Mouse (Mus musculus) intestine, postnatal 0 days (tissue): ENCODE results near the gene Cx3cr1. TPM values are rescaled to one million over a fixed set of nuclear protein-coding genes. Genes with fewer than 3 reads are reported as not detected.

Experiments
- ATAC-seq: fragments of 200-750 bp; cut with Nextera tagmentation; 2 replicates; pipeline ENCODE4 v1.8.0; 2017; ENCODE audit warnings: mild to moderate bottlenecking, moderate TSS enrichment, moderate library complexity
- H3K27ac ChIP-seq: fragments of 300-500 bp; sonication (generic); 2 replicates; pipeline ENCODE4 v1.5.1; 2014; ENCODE audit warnings: mild to moderate bottlenecking, low read depth, low read length, moderate library complexity
- H3K27me3 ChIP-seq: fragments of 300-500 bp; sonication (generic); replicated peaks from 2 replicates; pipeline ENCODE4 v1.6.1; 2014; ENCODE audit warnings: low read length, mixed read lengths; ENCODE audit not compliant: control insufficient read depth, insufficient read depth
- H3K36me3 ChIP-seq: fragments of 300-500 bp; sonication (generic); 2 replicates; pipeline ENCODE4 v1.6.1; 2014; ENCODE audit warnings: mild to moderate bottlenecking, moderate library complexity; ENCODE audit not compliant: control insufficient read depth, insufficient read depth
- H3K4me1 ChIP-seq: fragments of 300-500 bp; sonication (generic); replicated peaks from 2 replicates; pipeline ENCODE4 v1.6.1; 2014; ENCODE audit warnings: antibody characterized with exemption, low read length, mixed read lengths; ENCODE audit not compliant: control insufficient read depth, insufficient read depth
- H3K4me2 ChIP-seq: fragments of 300-500 bp; sonication (generic); replicated peaks from 2 replicates; pipeline ENCODE4 v1.6.1; 2014; ENCODE audit warnings: low read depth, mild to moderate bottlenecking, moderate library complexity
- H3K4me3 ChIP-seq: fragments of 300-500 bp; sonication (generic); 2 replicates; pipeline ENCODE4 v1.5.1; 2014; ENCODE audit warnings: low read depth, low read length
- H3K9ac ChIP-seq: fragments of 300-500 bp; sonication (generic); 2 replicates; pipeline ENCODE4 v1.6.1; 2014; ENCODE audit warnings: mild to moderate bottlenecking, low read depth, low read length
- H3K9me3 ChIP-seq: fragments of 300-500 bp; sonication (generic); 2 replicates; pipeline ENCODE4 v1.6.1; 2016; ENCODE audit warnings: mixed run types; ENCODE audit not compliant: control insufficient read depth
- CTCF ChIP-seq: sonication (generic); IDR thresholded peaks from 2 replicates; pipeline ENCODE4 v1.5.1; 2016; ENCODE audit warnings: low read depth, mild to moderate bottlenecking, control low read depth, antibody characterized with exemption, moderate library complexity
- WGBS: fragments of 180-500 bp; shearing (Covaris S2); extraction: QIAGEN DNeasy Blood & Tissue Kit; methylation state at CpG from one replicate; pipeline ENCODE4 v1.1.7; 2014; 5-methylcytosine and 5-hydroxymethylcytosine counted together
- polyA plus RNA-seq: library from polyadenylated mRNA; unstranded; fragments of >200 nt; fragmentation: Nextera tagmentation; extraction: Ambion mirVana; gene quantifications from 2 replicates; pipeline ENCODE4 v1.2.1, GENCODE M21; 2015

The Cx3cr1 gene
- polyA plus RNA-seq, 1 experiment from 2014 or later, result 5.4 TPM

- Histone ChIP-seq H3K4me3 (peak overlapping the region; percentile 86), H3K36me3 (no peaks in the 10 kb centered on the region), H3K4me2 (peak overlapping the region; percentile 94), H3K9me3 (no peaks in the 10 kb centered on the region), H3K27ac (peak overlapping the region; percentile 84), H3K9ac (peak overlapping the region; percentile 88), H3K27me3 (no peaks in the 10 kb centered on the region), H3K4me1 (peaks cover 18% of the 10 kb centered on the region)
- ATAC-seq, result peak; percentile 84
- 2% methylated on average over 63 of the region's 79 CpGs for WGBS
- TF ChIP-seq CTCF, result no peak
Observed at GRCm38 (mm10) chr9:119983585-119984535, 85.8 kb downstream of the Cx3cr1 start.

- peak; percentile 4; the same call in 1 of the 2 replicates for ATAC-seq
- peak overlapping the region; percentile 86 for H3K4me3 ChIP-seq
- WGBS, result under 1% methylated on average over 44 of the region's 48 CpGs
- H3K4me2 ChIP-seq, result peak overlapping the region; percentile 94
- H3K4me1 ChIP-seq, result peaks cover 18% of the 10 kb centered on the region
- no peaks in the 10 kb centered on the region for H3K27me3 ChIP-seq
- no peaks in the 10 kb centered on the region for H3K9me3 ChIP-seq
- peak overlapping the region; percentile 88 for H3K9ac ChIP-seq
- no peaks in the 10 kb centered on the region for H3K36me3 ChIP-seq
- TF ChIP-seq CTCF, result no peak
- H3K27ac ChIP-seq, result peak overlapping the region; percentile 84
Observed at GRCm38 (mm10) chr9:119982956-119983551, 86.6 kb downstream of the Cx3cr1 start.

GRCm38 (mm10) chr9:119982241-119982811 is 87.4 kb downstream of the Cx3cr1 start:
- Histone ChIP-seq H3K9ac (peak overlapping the region; percentile 88), H3K4me2 (peak overlapping the region; percentile 94)
- TF ChIP-seq CTCF, result peak; percentile 71

GRCm38 (mm10) chr9:119981183-119982179 is 88.2 kb downstream of the Cx3cr1 start:
- H3K4me1 ChIP-seq, result peaks cover 18% of the 10 kb centered on the region
- 0 out of 2 replicates have a peak, but pooled peaks have one; percentile 14 for TF ChIP-seq CTCF
- peak overlapping the region; percentile 86 for H3K4me3 ChIP-seq
- H3K9ac ChIP-seq, result peak overlapping the region; percentile 42
- H3K27me3 ChIP-seq, result no peaks in the 10 kb centered on the region
- WGBS, result 1% methylated on average over 16 of the region's 16 CpGs
- peak; percentile 38 for ATAC-seq
- H3K4me2 ChIP-seq, result peak overlapping the region; percentile 94
- no peaks in the 10 kb centered on the region; the same call in 1 of the 2 replicates for H3K36me3 ChIP-seq
- no peaks in the 10 kb centered on the region for H3K9me3 ChIP-seq
- H3K27ac ChIP-seq, result peak overlapping the region; percentile 90

More at GRCm38 (mm10) chr9:119982241-119982811, 87.4 kb downstream of the Cx3cr1 start:
- H3K9me3 ChIP-seq, result no peaks in the 10 kb centered on the region
- H3K36me3 ChIP-seq, result no peaks in the 10 kb centered on the region
- H3K27ac ChIP-seq, result peak overlapping the region; percentile 84
- WGBS, result 2% methylated on average over 11 of the region's 11 CpGs
- peak; percentile 11 for ATAC-seq
- no peaks in the 10 kb centered on the region for H3K27me3 ChIP-seq
- H3K4me3 ChIP-seq, result peak overlapping the region; percentile 86
- H3K4me1 ChIP-seq, result peaks cover 18% of the 10 kb centered on the region

- H3K27me3 ChIP-seq, result no peaks in the 10 kb centered on the region
Observed at GRCm38 (mm10) chr9:119980770-119981182, 88.9 kb downstream of the Cx3cr1 start.

More at GRCm38 (mm10) chr9:119980770-119981182, 88.9 kb downstream of the Cx3cr1 start:
- Histone ChIP-seq H3K9me3 (no peaks in the 10 kb centered on the region), H3K27ac (peak overlapping the region; percentile 90), H3K36me3 (no peaks in the 10 kb centered on the region; the same call in 1 of the 2 replicates), H3K4me1 (peaks cover 18% of the 10 kb centered on the region), H3K9ac (peak overlapping the region; percentile 42), H3K4me2 (peak overlapping the region; percentile 94), H3K4me3 (peak overlapping the region; percentile 86; the same call in 1 of the 2 replicates)
- ATAC-seq, result peak; percentile 2; the same call in 1 of the 2 replicates
- WGBS, result 4% methylated on average over 4 of the region's 4 CpGs
- no peak for TF ChIP-seq CTCF
